Mouse (Mus musculus) midbrain, postnatal 0 days (tissue): ENCODE measurements at regions not wholly inside any gene's neighbourhood (a gene's known extent, or its start where the extent isn't known, plus 50 kb on each side); places are given as distances from the start of the nearest gene placed in this dataset.

Experiments
- ATAC-seq: fragments of 200-750 bp; cut with Nextera tagmentation; 2 replicates; pipeline ENCODE4 v1.8.0; 2017; ENCODE audit warnings: moderate number of reproducible peaks, mild to moderate bottlenecking, moderate TSS enrichment, moderate library complexity; ENCODE audit not compliant: low FRiP score
- DNase-seq: peaks from one replicate; pipeline ENCODE4 v3.0.0-alpha.2; 2015; ENCODE audit warnings: low spot score
- H3K27ac ChIP-seq: fragments of 300-500 bp; sonication (generic); 2 replicates; pipeline ENCODE4 v1.5.1; 2014; ENCODE audit warnings: low read depth, mild to moderate bottlenecking, low read length, mixed read lengths
- H3K27me3 ChIP-seq: fragments of 300-500 bp; sonication (generic); 2 replicates; pipeline ENCODE4 v1.6.1; 2014; ENCODE audit warnings: low read length, control low read depth, mixed read lengths; ENCODE audit not compliant: insufficient read depth
- H3K36me3 ChIP-seq: fragments of 300-500 bp; sonication (generic); 2 replicates; pipeline ENCODE4 v1.6.1; 2014; ENCODE audit warnings: low read length, control low read depth, mixed read lengths; ENCODE audit not compliant: insufficient read depth
- H3K4me1 ChIP-seq: fragments of 300-500 bp; sonication (generic); 2 replicates; pipeline ENCODE4 v1.6.1; 2014; ENCODE audit warnings: mild to moderate bottlenecking, control low read depth, antibody characterized with exemption, low read length, mixed read lengths; ENCODE audit not compliant: insufficient read depth
- H3K4me2 ChIP-seq: fragments of 300-500 bp; sonication (generic); 2 replicates; pipeline ENCODE4 v1.6.1; 2014; ENCODE audit warnings: low read depth, mild to moderate bottlenecking, low read length, mixed read lengths; ENCODE audit not compliant: poor library complexity, severe bottlenecking
- H3K4me3 ChIP-seq: fragments of 300-500 bp; sonication (generic); 2 replicates; pipeline ENCODE4 v1.5.1; 2014; ENCODE audit warnings: low read depth, mild to moderate bottlenecking, low read length, moderate library complexity
- H3K9ac ChIP-seq: fragments of 300-500 bp; sonication (generic); replicated peaks from 2 replicates; pipeline ENCODE4 v1.6.1; 2014; ENCODE audit warnings: mild to moderate bottlenecking, low read length, moderate library complexity, mixed read lengths; ENCODE audit not compliant: poor library complexity, severe bottlenecking
- H3K9me3 ChIP-seq: fragments of 300-500 bp; sonication (generic); 2 replicates; pipeline ENCODE4 v1.6.1; 2016; ENCODE audit warnings: low read length, control low read depth
- CTCF ChIP-seq: IDR thresholded peaks from 2 replicates; pipeline ENCODE4 v1.5.1; 2016; ENCODE audit warnings: antibody characterized with exemption, mild to moderate bottlenecking
- WGBS: fragments of 180-500 bp; shearing (Covaris S2); extraction: QIAGEN DNeasy Blood & Tissue Kit; methylation state at CpG from one replicate; pipeline ENCODE4 v1.1.7; 2014; 5-methylcytosine and 5-hydroxymethylcytosine counted together

DNA sequence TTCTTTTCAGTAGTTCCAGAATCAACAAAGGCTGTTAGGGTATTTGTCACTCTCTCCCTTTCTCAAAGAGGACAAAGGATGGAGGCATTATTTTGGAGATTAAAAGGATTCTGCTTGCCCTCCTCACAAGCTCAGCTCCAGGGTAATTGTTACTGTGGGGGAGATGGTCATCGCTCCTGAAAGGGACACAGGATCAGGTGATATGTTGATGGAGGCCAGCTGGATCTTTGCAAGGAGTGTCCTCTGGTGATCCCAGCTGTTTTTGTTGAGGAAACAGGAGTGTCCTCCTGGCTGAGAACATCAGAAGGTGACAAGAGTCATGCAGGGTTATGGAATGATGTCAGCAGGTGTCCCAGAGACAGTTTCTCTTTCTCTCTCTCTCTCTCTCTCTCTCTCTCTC, 119.7 kb downstream of the Cd83 start:
- Histone ChIP-seq H3K4me3 (no peak overlapping the region), H3K27ac (no peak overlapping the region), H3K36me3 (no peaks in the 10 kb centered on the region), H3K4me1 (no peaks in the 10 kb centered on the region), H3K9me3 (no peaks in the 10 kb centered on the region), H3K27me3 (no peaks in the 10 kb centered on the region), H3K9ac (no peak overlapping the region), H3K4me2 (no peak overlapping the region)
- DNase-seq (no peak), ATAC-seq (no peak)
- WGBS = 17% methylated on average over 1 of the region's 1 CpGs
- no peak for TF ChIP-seq CTCF

DNA sequence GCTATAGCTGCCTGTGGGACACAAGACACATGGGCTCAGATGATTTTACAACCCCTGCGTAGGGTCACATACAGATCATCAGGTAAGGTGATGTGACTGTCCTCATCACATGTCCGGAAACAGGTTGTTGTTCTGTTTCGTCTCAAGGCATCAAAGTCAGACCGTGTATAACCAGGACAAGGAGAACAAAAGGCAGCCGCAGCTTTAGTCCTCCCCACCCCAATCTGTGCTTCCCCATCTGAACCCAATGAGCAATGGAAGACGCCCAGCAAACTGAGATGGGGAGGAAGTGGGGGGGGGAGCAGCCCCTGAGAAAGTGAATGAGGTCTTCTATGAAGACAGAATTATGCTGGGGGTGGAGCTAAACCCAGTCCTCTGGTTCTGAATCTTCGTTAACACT, 121.7 kb downstream of the Cd83 start:
- 78% methylated on average over 7 of the region's 7 CpGs for WGBS
- Histone ChIP-seq H3K4me3 (no peak overlapping the region), H3K4me2 (no peak overlapping the region), H3K4me1 (no peaks in the 10 kb centered on the region), H3K27me3 (no peaks in the 10 kb centered on the region; the same call in 1 of the 2 replicates), H3K27ac (no peak overlapping the region), H3K9ac (no peak overlapping the region), H3K9me3 (no peaks in the 10 kb centered on the region), H3K36me3 (no peaks in the 10 kb centered on the region)
- DNase-seq (no peak), ATAC-seq (no peak)
- no peak for TF ChIP-seq CTCF

DNA sequence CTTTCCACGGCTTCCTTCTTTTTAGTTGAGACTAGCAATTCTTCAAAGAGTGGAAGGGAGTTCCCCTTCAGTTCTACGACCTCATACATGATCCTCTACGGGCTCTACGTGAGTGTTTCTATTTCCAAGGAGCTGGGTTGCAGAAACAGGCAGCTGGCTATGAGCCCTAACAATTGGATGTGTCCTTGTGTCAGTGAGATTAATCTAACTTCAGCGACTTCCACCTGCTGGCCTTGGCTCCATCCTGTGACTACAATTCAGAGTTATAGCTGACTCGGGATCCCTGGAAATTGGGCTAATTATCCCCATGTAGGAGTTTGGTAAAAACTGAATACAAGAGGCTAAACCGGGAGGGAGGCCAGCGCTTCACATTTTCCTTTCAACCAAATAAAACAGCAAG, 122.8 kb downstream of the Cd83 start:
- no peak for ATAC-seq
- TF ChIP-seq CTCF = no peak
- Histone ChIP-seq H3K36me3 (no peaks in the 10 kb centered on the region), H3K9me3 (no peaks in the 10 kb centered on the region), H3K27me3 (no peaks in the 10 kb centered on the region; the same call in 1 of the 2 replicates), H3K4me3 (no peak overlapping the region), H3K9ac (no peak overlapping the region), H3K4me1 (no peaks in the 10 kb centered on the region), H3K4me2 (no peak overlapping the region), H3K27ac (no peak overlapping the region)
- DNase-seq = no peak
- 51% methylated on average over 8 of the region's 8 CpGs for WGBS

DNA sequence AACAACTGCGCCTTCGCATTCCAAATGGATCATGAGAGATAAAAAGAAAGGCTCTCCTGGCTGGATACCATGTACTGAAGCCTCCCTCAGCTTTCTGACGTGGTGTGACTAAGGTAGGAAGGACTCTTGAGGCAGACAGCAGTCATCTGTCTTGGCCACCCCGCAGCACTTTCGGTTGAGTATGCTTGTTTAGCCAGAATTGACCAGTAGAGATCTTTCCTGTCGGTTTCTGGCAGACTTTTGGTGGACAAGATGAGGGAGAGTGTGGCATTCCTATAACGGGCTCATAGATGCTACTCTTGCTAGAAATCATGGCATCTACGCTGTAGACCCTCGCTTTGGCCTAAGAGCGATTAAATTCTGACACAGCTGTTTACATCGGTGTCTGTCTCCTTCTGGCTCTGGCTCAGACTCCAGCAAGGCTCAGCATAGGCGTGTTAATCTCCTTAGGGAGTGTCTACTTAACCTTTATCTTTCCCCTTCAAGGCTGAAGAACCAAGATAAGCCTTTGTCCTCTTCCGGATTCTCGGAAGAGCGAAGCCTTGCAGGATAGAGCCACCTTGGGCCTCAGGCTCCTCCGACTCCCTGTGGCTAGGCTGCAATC, 123.6 kb downstream of the Cd83 start:
- no peaks in the 10 kb centered on the region for H3K9me3 ChIP-seq
- ATAC-seq (no peak), DNase-seq (no peak)
- H3K27me3 ChIP-seq = no peaks in the 10 kb centered on the region; the same call in 1 of the 2 replicates
- no peaks in the 10 kb centered on the region for H3K4me1 ChIP-seq
- 57% methylated on average over 16 of the region's 16 CpGs for WGBS
- TF ChIP-seq CTCF = no peak
- H3K27ac ChIP-seq = no peak overlapping the region
- no peak overlapping the region for H3K4me2 ChIP-seq
- no peak overlapping the region for H3K9ac ChIP-seq
- H3K4me3 ChIP-seq = no peak overlapping the region
- no peaks in the 10 kb centered on the region for H3K36me3 ChIP-seq

DNA sequence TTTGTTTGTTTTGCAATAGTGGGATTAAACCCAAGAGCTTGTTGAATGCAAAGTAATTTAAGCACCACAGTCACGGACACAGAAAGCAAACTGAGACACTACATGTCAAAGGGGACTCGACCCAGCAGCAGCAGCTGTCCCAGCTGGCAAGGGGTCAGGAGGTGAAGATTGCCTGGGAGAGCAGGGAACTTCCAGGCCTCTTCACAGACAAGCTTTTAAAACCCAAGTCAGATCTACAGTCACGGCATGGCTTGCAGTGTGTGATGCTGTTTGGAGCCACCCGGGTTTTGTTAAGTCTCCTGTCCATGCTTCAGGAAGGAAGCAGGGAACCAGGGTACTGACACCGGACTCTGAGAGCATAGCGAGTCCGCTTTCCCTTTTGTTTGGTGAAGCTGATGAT, 125.4 kb downstream of the Cd83 start:
- 47% methylated on average over 7 of the region's 7 CpGs for WGBS
- Histone ChIP-seq H3K4me2 (no peak overlapping the region), H3K9ac (no peak overlapping the region), H3K9me3 (peaks cover 2% of the 10 kb centered on the region; the same call in 1 of the 2 replicates), H3K36me3 (no peaks in the 10 kb centered on the region), H3K27ac (no peak overlapping the region), H3K4me1 (no peaks in the 10 kb centered on the region), H3K4me3 (no peak overlapping the region), H3K27me3 (no peaks in the 10 kb centered on the region; the same call in 1 of the 2 replicates)
- DNase-seq (no peak), ATAC-seq (no peak)
- no peak for TF ChIP-seq CTCF

DNA sequence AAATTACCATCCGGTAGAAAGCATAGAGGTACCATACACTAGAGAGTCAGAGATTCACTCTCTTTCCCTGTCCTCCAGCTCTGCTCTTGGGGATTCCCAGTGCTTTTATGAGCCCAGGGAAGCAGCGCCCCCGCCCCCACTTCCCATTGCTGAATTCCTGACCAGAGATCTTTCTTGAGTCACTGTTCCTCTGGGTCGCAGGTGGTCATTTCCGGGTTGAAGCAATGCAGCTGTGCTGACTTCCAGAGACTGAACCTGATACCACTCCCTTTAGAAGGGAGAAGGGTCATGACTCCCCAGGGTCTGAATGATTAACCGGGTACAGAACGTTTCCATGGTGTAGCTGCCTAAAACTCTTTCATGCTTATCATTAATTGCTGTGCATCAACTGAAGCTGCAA, 128.9 kb downstream of the Cd83 start:
- no peak for ATAC-seq
- TF ChIP-seq CTCF = no peak
- Histone ChIP-seq H3K36me3 (no peaks in the 10 kb centered on the region), H3K9me3 (peaks cover 3% of the 10 kb centered on the region; the same call in 1 of the 2 replicates), H3K27ac (no peak overlapping the region), H3K4me1 (no peaks in the 10 kb centered on the region), H3K9ac (no peak overlapping the region), H3K4me3 (no peak overlapping the region), H3K27me3 (no peaks in the 10 kb centered on the region; the same call in 1 of the 2 replicates), H3K4me2 (no peak overlapping the region)
- 54% methylated on average over 7 of the region's 7 CpGs for WGBS
- no peak for DNase-seq
